Mouse (Mus musculus) liver, adult 2 months (tissue): ENCODE results near the gene Urod. TPM values are rescaled to one million over a fixed set of nuclear protein-coding genes. Genes with fewer than 3 reads are reported as not detected.

ENCODE experiments used
- DNase-seq: peaks from one replicate; pipeline ENCODE4 v3.0.0-alpha.2; 2011; ENCODE audit warnings: low read depth, low spot score; ENCODE audit errors: extremely low read depth
- H3K27ac ChIP-seq: fragments of 200-500 bp; replicated peaks from 2 replicates; pipeline ENCODE4 v1.5.1; 2012; ENCODE audit warnings: low read depth, mild to moderate bottlenecking, control low read depth, inconsistent platforms, low read length; ENCODE audit not compliant: insufficient read depth
- H3K27me3 ChIP-seq: fragments of 200-500 bp; 2 replicates; pipeline ENCODE4 v1.6.1; 2012; ENCODE audit warnings: mild to moderate bottlenecking, moderate library complexity, low read length, inconsistent platforms; ENCODE audit not compliant: control insufficient read depth, insufficient read depth
- H3K36me3 ChIP-seq: fragments of 200-500 bp; 2 replicates; pipeline ENCODE4 v1.6.1; 2012; ENCODE audit warnings: low read length, inconsistent platforms; ENCODE audit not compliant: control insufficient read depth, insufficient read depth
- H3K4me1 ChIP-seq: fragments of 200-500 bp; 2 replicates; pipeline ENCODE4 v1.6.1; 2011; ENCODE audit warnings: low read length; ENCODE audit not compliant: control insufficient read depth, insufficient read depth
- H3K4me3 ChIP-seq: fragments of 200-500 bp; 2 replicates; pipeline ENCODE4 v1.5.1; 2011; ENCODE audit warnings: low read depth, mild to moderate bottlenecking, control low read depth, low read length, moderate library complexity; ENCODE audit not compliant: insufficient read depth
- H3K79me2 ChIP-seq: fragments of 200-500 bp; 2 replicates; pipeline ENCODE4 v1.6.1; 2012; ENCODE audit warnings: inconsistent platforms, mild to moderate bottlenecking, low read length, moderate library complexity; ENCODE audit not compliant: control insufficient read depth, insufficient read depth
- H3K9ac ChIP-seq: fragments of 200-500 bp; 2 replicates; pipeline ENCODE4 v1.6.1; 2012; ENCODE audit warnings: low read depth, mild to moderate bottlenecking, control low read depth, inconsistent platforms, low read length
- CTCF ChIP-seq: fragments of 200-500 bp; IDR thresholded peaks from 2 replicates; pipeline ENCODE4 v1.5.1; 2011; ENCODE audit warnings: low read depth, low read length, control low read depth
- POLR2A ChIP-seq: fragments of 200-500 bp; IDR thresholded peaks from 2 replicates; pipeline ENCODE4 v1.6.1; 2011; ENCODE audit warnings: low read length, control low read depth; ENCODE audit not compliant: insufficient read depth; ENCODE audit errors: extremely low read depth
- WGBS: fragments of 180-500 bp; shearing (Covaris S2); methylation state at CpG from one replicate; pipeline ENCODE4 v1.1.7; 2018; 5-methylcytosine and 5-hydroxymethylcytosine counted together
- polyA plus RNA-seq: library from polyadenylated mRNA; depleted of rRNA; stranded (reverse); fragments of >200 nt; gene quantifications from 2 replicates; pipeline ENCODE4 v1.2.3, GENCODE M21; 2012
- total RNA-seq: library from RNA; depleted of rRNA; stranded (reverse); fragments of >200 nt; gene quantifications from 2 replicates; pipeline ENCODE4 v1.2.3, GENCODE M21; 2014

Urod gene
- total and polyA plus RNA-seq, 2 experiments = 97.6 to 104 TPM

DNA sequence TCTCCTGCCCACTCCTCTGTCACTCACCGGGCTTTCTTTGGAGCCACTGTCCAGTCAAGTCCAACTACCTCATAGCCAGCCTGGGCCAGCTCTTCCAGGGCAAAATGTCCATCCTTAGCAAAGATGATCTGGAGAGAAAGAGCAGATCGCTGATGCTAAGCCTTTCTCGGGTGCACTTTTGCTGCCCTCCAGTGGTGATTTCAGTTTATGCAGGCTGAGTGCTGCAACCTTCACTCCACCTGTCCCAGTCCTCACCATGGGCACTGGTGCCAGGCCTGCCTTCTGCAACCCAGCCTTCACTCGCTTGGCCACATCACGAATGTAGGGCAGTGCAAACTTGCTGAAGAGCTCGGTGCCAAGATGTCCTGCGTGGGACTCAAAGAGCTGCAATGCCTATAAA, 2.8 kb downstream of the Urod start:
- 6% methylated on average over 7 of the region's 7 CpGs for WGBS
- Histone ChIP-seq H3K27me3 (no peaks in the 10 kb centered on the region), H3K9ac (no peak overlapping the region), H3K27ac (no peak overlapping the region), H3K4me1 (peaks cover 15% of the 10 kb centered on the region), H3K4me3 (no peak overlapping the region), H3K79me2 (0 out of 2 replicates have a peak, but pooled peaks cover 4% of the 10 kb centered on the region), H3K36me3 (peaks cover 8% of the 10 kb centered on the region; the same call in 1 of the 2 replicates)
- DNase-seq = peak; percentile 59
- TF ChIP-seq CTCF = peak; percentile 83
- no peak for TF ChIP-seq POLR2A

DNA sequence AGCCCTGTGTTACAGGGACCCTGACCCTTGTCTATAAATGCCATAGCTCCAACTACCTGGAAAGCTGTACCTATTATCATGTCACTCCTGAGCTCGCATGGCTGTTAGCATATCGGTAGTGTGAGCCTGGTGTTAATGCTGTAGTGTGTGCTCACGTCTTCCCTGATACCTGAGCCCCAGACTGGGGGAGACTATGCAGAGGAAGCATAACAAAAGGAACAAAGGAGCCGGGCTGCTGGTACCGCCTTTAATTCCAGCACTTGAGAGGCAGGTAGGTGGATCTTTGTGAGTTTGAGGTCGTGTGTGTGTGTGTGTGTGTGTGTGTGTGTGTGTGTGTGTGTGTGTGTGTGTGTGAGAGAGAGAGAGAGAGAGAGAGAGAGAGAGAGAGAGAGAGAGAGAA, 4.5 kb downstream of the Urod start:
- Histone ChIP-seq H3K79me2 (0 out of 2 replicates have a peak, but pooled peaks cover 4% of the 10 kb centered on the region), H3K4me3 (no peak overlapping the region), H3K27me3 (no peaks in the 10 kb centered on the region), H3K36me3 (peaks cover 8% of the 10 kb centered on the region; the same call in 1 of the 2 replicates), H3K27ac (no peak overlapping the region), H3K4me1 (peaks cover 9% of the 10 kb centered on the region; the same call in 1 of the 2 replicates), H3K9ac (no peak overlapping the region)
- DNase-seq = no peak
- WGBS = 90% methylated on average over 6 of the region's 6 CpGs
- no peak for TF ChIP-seq CTCF

DNA sequence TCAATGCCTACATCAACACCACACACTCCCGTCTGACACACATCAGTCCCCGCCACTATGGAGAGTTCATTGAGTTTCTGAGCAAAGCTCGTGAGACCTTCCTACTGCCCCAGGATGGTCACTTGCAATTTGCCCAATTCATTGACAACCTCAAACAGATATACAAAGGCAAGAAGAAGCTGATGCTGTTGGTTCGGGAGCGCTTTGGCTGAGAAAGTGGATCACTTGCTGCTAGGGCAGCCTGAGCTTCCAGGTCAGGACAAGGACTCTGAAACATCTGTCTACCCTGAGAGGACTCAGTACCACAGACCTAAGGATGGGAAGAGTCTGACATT, 7.1 kb downstream of the Urod start:
- Histone ChIP-seq H3K27me3 (no peaks in the 10 kb centered on the region), H3K79me2 (no peaks in the 10 kb centered on the region), H3K36me3 (peaks cover 8% of the 10 kb centered on the region; the same call in 1 of the 2 replicates), H3K27ac (no peak overlapping the region), H3K9ac (no peak overlapping the region), H3K4me1 (peaks cover 2% of the 10 kb centered on the region; the same call in 1 of the 2 replicates), H3K4me3 (no peak overlapping the region)
- 56% methylated on average over 5 of the region's 5 CpGs for WGBS
- no peak for DNase-seq
- TF ChIP-seq POLR2A (no peak), CTCF (no peak)

DNA sequence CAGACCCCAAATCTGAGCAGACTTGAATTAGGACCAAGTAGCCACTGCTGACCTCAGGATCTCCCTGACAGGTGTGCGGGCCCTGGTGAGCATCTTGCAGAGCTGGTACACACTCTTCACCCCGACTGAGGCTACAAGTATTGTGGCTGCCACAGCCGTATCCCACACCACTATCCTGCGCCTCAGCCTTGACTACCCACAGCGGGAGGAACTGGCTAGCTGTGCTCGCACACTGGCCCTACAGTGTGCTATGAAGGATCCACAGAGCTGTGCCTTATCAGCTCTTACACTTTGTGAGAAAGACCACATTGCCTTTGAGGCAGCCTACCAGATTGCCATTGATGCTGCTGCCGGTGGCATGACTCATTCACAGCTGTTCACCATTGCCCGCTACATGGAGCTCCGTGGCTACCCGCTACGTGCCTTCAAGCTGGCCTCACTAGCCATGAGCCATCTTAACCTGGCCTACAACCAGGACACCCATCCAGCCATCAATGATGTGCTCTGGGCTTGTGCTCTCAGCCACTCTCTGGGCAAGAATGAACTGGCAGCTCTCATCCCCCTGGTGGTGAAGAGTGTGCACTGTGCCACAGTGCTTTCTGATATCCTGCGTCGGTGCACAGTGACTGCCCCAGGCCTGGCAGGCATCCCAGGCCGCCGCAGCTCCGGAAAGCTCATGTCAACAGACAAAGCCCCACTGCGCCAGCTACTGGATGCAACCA, 7.7 kb downstream of the Urod start:
- TF ChIP-seq POLR2A (no peak), CTCF (peak; percentile 89)
- Histone ChIP-seq H3K27me3 (no peaks in the 10 kb centered on the region), H3K27ac (no peak overlapping the region), H3K4me1 (peaks cover 1% of the 10 kb centered on the region; the same call in 1 of the 2 replicates), H3K4me3 (no peak overlapping the region), H3K36me3 (peaks cover 8% of the 10 kb centered on the region; the same call in 1 of the 2 replicates), H3K9ac (no peak overlapping the region), H3K79me2 (no peaks in the 10 kb centered on the region)
- 59% methylated on average over 17 of the region's 17 CpGs for WGBS
- peak; percentile 79 for DNase-seq

DNA sequence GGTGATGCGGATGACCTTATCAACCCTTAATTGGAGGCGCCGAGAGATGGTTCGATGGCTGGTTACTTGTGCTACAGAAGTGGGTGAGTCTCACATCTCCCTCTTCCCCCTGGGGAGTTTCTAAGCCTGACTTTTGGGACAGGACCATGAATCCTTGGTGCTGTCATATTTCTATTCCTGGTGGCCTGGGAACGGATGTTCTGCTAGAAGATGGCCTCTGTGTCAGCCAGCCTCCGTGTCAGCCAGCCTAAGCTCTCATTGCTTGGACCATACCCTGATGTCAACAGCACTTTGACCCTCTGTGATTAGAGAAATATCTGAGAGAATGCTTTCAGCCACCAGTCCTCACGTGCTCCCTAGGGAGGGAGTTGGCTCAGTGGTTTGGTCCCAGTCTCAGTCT, 8.5 kb downstream of the Urod start:
- H3K4me1 ChIP-seq = no peaks in the 10 kb centered on the region
- H3K27ac ChIP-seq = no peak overlapping the region
- no peaks in the 10 kb centered on the region for H3K79me2 ChIP-seq
- WGBS = 67% methylated on average over 7 of the region's 7 CpGs
- TF ChIP-seq POLR2A (no peak), CTCF (no peak)
- no peak overlapping the region for H3K4me3 ChIP-seq
- peak; percentile 36 for DNase-seq
- no peak overlapping the region for H3K9ac ChIP-seq
- no peaks in the 10 kb centered on the region for H3K27me3 ChIP-seq
- H3K36me3 ChIP-seq = peaks cover 3% of the 10 kb centered on the region; the same call in 1 of the 2 replicates

DNA sequence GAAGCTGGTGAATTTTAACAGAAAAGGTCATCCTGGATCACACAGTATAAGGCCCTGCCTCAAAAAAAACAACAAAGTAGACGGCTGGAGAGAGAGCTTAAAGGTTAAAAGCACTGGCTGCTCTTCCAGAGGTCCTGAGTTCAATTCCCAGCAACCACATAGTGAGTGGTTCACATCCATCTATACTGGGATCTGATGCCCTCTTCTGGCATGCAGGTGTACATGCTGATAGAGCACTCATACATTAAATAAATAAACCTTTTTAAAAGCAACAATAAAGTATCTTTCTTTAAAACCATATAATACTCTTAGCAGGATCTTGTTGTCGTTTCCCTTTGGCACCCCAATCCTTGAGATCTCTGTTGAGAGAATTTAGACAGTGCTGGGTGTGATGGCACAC, 17.7 kb downstream of the Urod start:
- H3K9ac ChIP-seq = no peak overlapping the region
- DNase-seq = no peak
- no peaks in the 10 kb centered on the region; the same call in 1 of the 2 replicates for H3K36me3 ChIP-seq
- no peaks in the 10 kb centered on the region for H3K27me3 ChIP-seq
- H3K4me3 ChIP-seq = no peak overlapping the region
- 59% methylated on average over 2 of the region's 2 CpGs for WGBS
- TF ChIP-seq POLR2A = no peak
- no peak for TF ChIP-seq CTCF
- H3K79me2 ChIP-seq = no peaks in the 10 kb centered on the region
- no peak overlapping the region for H3K27ac ChIP-seq
- H3K4me1 ChIP-seq = no peaks in the 10 kb centered on the region
